Mouse (Mus musculus): ENCODE results near the gene Fgfr2. TPM values are rescaled to one million over a fixed set of nuclear protein-coding genes. Genes with fewer than 3 reads are reported as not detected.

Fgfr2 gene
- polyA plus RNA-seq, 1 experiment from 2014 or later = 123 TPM

- 18% methylated on average over 12 of the region's 12 CpGs for WGBS
- Histone ChIP-seq H3K4me2 (replicated peaks) (peak overlapping the region; percentile 32), H3K36me3 (no peaks in the 10 kb centered on the region), H3K4me1 (peaks cover 5% of the 10 kb centered on the region; the same call in 1 of the 2 replicates), H3K27me3 (peaks cover 6% of the 10 kb centered on the region), H3K4me3 (no peak overlapping the region), H3K27ac (no peak overlapping the region), H3K9ac (no peak overlapping the region), H3K9me3 (no peaks in the 10 kb centered on the region)
- ATAC-seq (ENCODE audit: low FRiP score, low read depth) = no peak
Measured at GRCm38 (mm10) chr7:131597779-131598482, 1525.2 kb downstream of the Fgfr2 start.

GRCm38 (mm10) chr7:131585551-131585950 is 1537.6 kb downstream of the Fgfr2 start:
- no peaks in the 10 kb centered on the region for H3K9me3 ChIP-seq
- no peak overlapping the region for H3K27ac ChIP-seq
- H3K36me3 ChIP-seq = no peaks in the 10 kb centered on the region
- H3K4me3 ChIP-seq = no peak overlapping the region
- H3K4me1 ChIP-seq = no peaks in the 10 kb centered on the region
- no peak overlapping the region for H3K9ac ChIP-seq
- no peak overlapping the region for H3K4me2 ChIP-seq (replicated peaks)
- H3K27me3 ChIP-seq = no peaks in the 10 kb centered on the region
- 60% methylated on average over 5 of the region's 5 CpGs for WGBS
- no peak for ATAC-seq (ENCODE audit: low FRiP score, low read depth)

- Histone ChIP-seq H3K9me3 (no peaks in the 10 kb centered on the region), H3K27ac (no peak overlapping the region), H3K36me3 (no peaks in the 10 kb centered on the region), H3K4me1 (no peaks in the 10 kb centered on the region), H3K9ac (no peak overlapping the region), H3K4me2 (replicated peaks) (no peak overlapping the region), H3K27me3 (no peaks in the 10 kb centered on the region), H3K4me3 (no peak overlapping the region)
- ATAC-seq (ENCODE audit: low FRiP score, low read depth) = no peak
- WGBS = 68% methylated on average over 9 of the region's 9 CpGs
Measured at GRCm38 (mm10) chr7:131582178-131582577, 1541.0 kb downstream of the Fgfr2 start.

- ATAC-seq (ENCODE audit: low FRiP score, low read depth) = no peak
- no peaks in the 10 kb centered on the region for H3K9me3 ChIP-seq
- 76% methylated on average over 6 of the region's 6 CpGs for WGBS
Measured at GRCm38 (mm10) chr7:131575246-131575645, 1547.9 kb downstream of the Fgfr2 start.

GRCm38 (mm10) chr7:131560697-131561042 is 1562.5 kb downstream of the Fgfr2 start:
- H3K9me3 ChIP-seq = no peaks in the 10 kb centered on the region
- peaks cover 36% of the 10 kb centered on the region for H3K4me1 ChIP-seq
- H3K4me2 ChIP-seq (replicated peaks) = peak overlapping the region; percentile 82
- WGBS = 2% methylated on average over 14 of the region's 14 CpGs
- 0 out of 2 replicates have a peak overlapping the region, but pooled peaks have one; percentile 87 for H3K27ac ChIP-seq
- H3K9ac ChIP-seq = peak overlapping the region; percentile 89
- H3K36me3 ChIP-seq = peaks cover 32% of the 10 kb centered on the region
- H3K4me3 ChIP-seq = peak overlapping the region; percentile 80
- ATAC-seq (ENCODE audit: low FRiP score, low read depth) = peak; percentile 55
- H3K27me3 ChIP-seq = peaks cover 39% of the 10 kb centered on the region

More at GRCm38 (mm10) chr7:131575246-131575645, 1547.9 kb downstream of the Fgfr2 start:
- no peak overlapping the region for H3K27ac ChIP-seq
- no peak overlapping the region for H3K4me3 ChIP-seq
- H3K4me2 ChIP-seq (replicated peaks) = no peak overlapping the region
- peaks cover 41% of the 10 kb centered on the region for H3K36me3 ChIP-seq
- no peak overlapping the region for H3K9ac ChIP-seq
- H3K4me1 ChIP-seq = no peaks in the 10 kb centered on the region
- H3K27me3 ChIP-seq = no peaks in the 10 kb centered on the region

- Histone ChIP-seq H3K27me3 (peaks cover 44% of the 10 kb centered on the region), H3K4me1 (peaks cover 41% of the 10 kb centered on the region), H3K4me3 (peak within 1 kb of the TSS; percentile 80), H3K4me2 (replicated peaks) (peak within 1 kb of the TSS; percentile 82), H3K27ac (peak within 1 kb of the TSS; percentile 87; the same call in 1 of the 2 replicates), H3K9me3 (no peaks in the 10 kb centered on the region), H3K9ac (peak within 1 kb of the TSS; percentile 89), H3K36me3 (peaks cover 30% of the 10 kb centered on the region)
- under 1% methylated on average over 46 of the region's 51 CpGs for WGBS
- peak; percentile 96 for ATAC-seq (ENCODE audit: low FRiP score, low read depth)
Measured at GRCm38 (mm10) chr7:131559986-131560696, 1563.0 kb downstream of the Fgfr2 start, which contains the start of gene Bub3. Bub3 (plus strand) TSS chr7:131560222.

GRCm38 (mm10) chr7:131557751-131558150 is 1565.4 kb downstream of the Fgfr2 start:
- 42% methylated on average over 2 of the region's 2 CpGs for WGBS
- Histone ChIP-seq H3K4me3 (no peak overlapping the region), H3K27ac (no peak overlapping the region), H3K36me3 (peaks cover 10% of the 10 kb centered on the region), H3K27me3 (peaks cover 68% of the 10 kb centered on the region), H3K4me2 (replicated peaks) (no peak overlapping the region), H3K9me3 (no peaks in the 10 kb centered on the region), H3K9ac (no peak overlapping the region), H3K4me1 (peaks cover 50% of the 10 kb centered on the region)
- no peak for ATAC-seq (ENCODE audit: low FRiP score, low read depth)

GRCm38 (mm10) chr7:131556541-131557271 is 1566.4 kb downstream of the Fgfr2 start:
- H3K9me3 ChIP-seq = no peaks in the 10 kb centered on the region
- H3K4me1 ChIP-seq = peaks cover 39% of the 10 kb centered on the region
- no peak overlapping the region for H3K27ac ChIP-seq
- no peak for ATAC-seq (ENCODE audit: low FRiP score, low read depth)
- H3K9ac ChIP-seq = no peak overlapping the region
- peak overlapping the region; percentile 11; the same call in 1 of the 2 replicates for H3K4me3 ChIP-seq
- under 1% methylated on average over 37 of the region's 37 CpGs for WGBS
- peaks cover 79% of the 10 kb centered on the region for H3K27me3 ChIP-seq
- peak overlapping the region; percentile 3; the same call in 1 of the 2 replicates for H3K4me2 ChIP-seq (replicated peaks)
- H3K36me3 ChIP-seq = 0 out of 2 replicates have a peak, but pooled peaks cover under 1% of the 10 kb centered on the region

- Histone ChIP-seq H3K9ac (no peak overlapping the region), H3K9me3 (no peaks in the 10 kb centered on the region), H3K4me2 (replicated peaks) (peak overlapping the region; percentile 53), H3K27ac (no peak overlapping the region), H3K4me1 (peaks cover 34% of the 10 kb centered on the region), H3K36me3 (no peaks in the 10 kb centered on the region), H3K27me3 (peaks cover 85% of the 10 kb centered on the region), H3K4me3 (no peak overlapping the region)
- 2% methylated on average over 9 of the region's 9 CpGs for WGBS
- ATAC-seq (ENCODE audit: low FRiP score, low read depth) = no peak
Measured at GRCm38 (mm10) chr7:131556116-131556515, 1567.0 kb downstream of the Fgfr2 start.

GRCm38 (mm10) chr7:131555301-131556081 is 1567.7 kb downstream of the Fgfr2 start:
- no peak for ATAC-seq (ENCODE audit: low FRiP score, low read depth)
- Histone ChIP-seq H3K27me3 (peaks cover 91% of the 10 kb centered on the region), H3K4me3 (peak overlapping the region; percentile 26), H3K9me3 (no peaks in the 10 kb centered on the region), H3K4me2 (replicated peaks) (peak overlapping the region; percentile 53), H3K4me1 (peaks cover 32% of the 10 kb centered on the region), H3K9ac (no peak overlapping the region), H3K27ac (no peak overlapping the region), H3K36me3 (no peaks in the 10 kb centered on the region)
- WGBS = under 1% methylated on average over 68 of the region's 68 CpGs

- no peak for ATAC-seq (ENCODE audit: low FRiP score, low read depth)
- Histone ChIP-seq H3K4me1 (peaks cover 32% of the 10 kb centered on the region), H3K27ac (no peak overlapping the region), H3K9me3 (no peaks in the 10 kb centered on the region), H3K36me3 (no peaks in the 10 kb centered on the region), H3K9ac (no peak overlapping the region), H3K4me3 (peak overlapping the region; percentile 40), H3K4me2 (replicated peaks) (peak overlapping the region; percentile 66), H3K27me3 (peaks cover 100% of the 10 kb centered on the region)
- WGBS = under 1% methylated on average over 45 of the region's 45 CpGs
Measured at GRCm38 (mm10) chr7:131554341-131555180, 1568.6 kb downstream of the Fgfr2 start.
